Mouse (Mus musculus) ovary, postnatal 36 days (tissue): ENCODE measurements around the gene Dgkb.

Experiments
- DNase-seq: peaks from one replicate; pipeline ENCODE4 v3.0.0; 2022; ENCODE audit warnings: low spot score, mixed read lengths

Gene Dgkb

GRCm38 (mm10) chr12:37996417-37996946 lies 179.0 kb downstream of the Dgkb start:
- no peak for DNase-seq

- no peak for DNase-seq
Measured at GRCm38 (mm10) chr12:38017674-38018073, 200.1 kb downstream of the Dgkb start.

GRCm38 (mm10) chr12:38047256-38047655 lies 229.7 kb downstream of the Dgkb start:
- no peak for DNase-seq

- no peak for DNase-seq
Measured at GRCm38 (mm10) chr12:38088224-38088623, 270.7 kb downstream of the Dgkb start.

- no peak for DNase-seq
Measured at GRCm38 (mm10) chr12:38111928-38112327, 294.4 kb downstream of the Dgkb start.

- DNase-seq, result no peak
Measured at GRCm38 (mm10) chr12:38114990-38115615, 297.6 kb downstream of the Dgkb start.

- no peak for DNase-seq
Measured at GRCm38 (mm10) chr12:38123524-38123923, 306.0 kb downstream of the Dgkb start.

GRCm38 (mm10) chr12:38125297-38125696 lies 307.8 kb downstream of the Dgkb start:
- DNase-seq, result no peak

GRCm38 (mm10) chr12:38130209-38130915 lies 312.8 kb downstream of the Dgkb start:
- DNase-seq, result no peak

- no peak for DNase-seq
Measured at GRCm38 (mm10) chr12:38136379-38136778, 318.9 kb downstream of the Dgkb start.

- DNase-seq, result no peak
Measured at GRCm38 (mm10) chr12:38140039-38140438, 322.5 kb downstream of the Dgkb start.

GRCm38 (mm10) chr12:38232665-38233064 lies 415.1 kb downstream of the Dgkb start:
- DNase-seq, result no peak

- DNase-seq, result no peak
Measured at GRCm38 (mm10) chr12:38268856-38269255, 451.3 kb downstream of the Dgkb start.

- DNase-seq, result no peak
Measured at GRCm38 (mm10) chr12:38301497-38301896, 484.0 kb downstream of the Dgkb start.

GRCm38 (mm10) chr12:38303841-38304240 lies 486.3 kb downstream of the Dgkb start:
- DNase-seq, result no peak

- no peak for DNase-seq
Measured at GRCm38 (mm10) chr12:38304245-38304644, 486.7 kb downstream of the Dgkb start.

GRCm38 (mm10) chr12:38309885-38310284 lies 492.4 kb downstream of the Dgkb start:
- DNase-seq, result no peak

- DNase-seq, result no peak
Measured at GRCm38 (mm10) chr12:38327729-38328271, 510.3 kb downstream of the Dgkb start.

- DNase-seq, result no peak
Measured at GRCm38 (mm10) chr12:38328779-38329178, 511.3 kb downstream of the Dgkb start.

GRCm38 (mm10) chr12:38342657-38343056 lies 525.1 kb downstream of the Dgkb start:
- peak; percentile 19 for DNase-seq

- DNase-seq, result no peak
Measured at GRCm38 (mm10) chr12:38352481-38352880, 535.0 kb downstream of the Dgkb start.

GRCm38 (mm10) chr12:38356386-38356785 lies 538.9 kb downstream of the Dgkb start:
- DNase-seq, result no peak

- no peak for DNase-seq
Measured at GRCm38 (mm10) chr12:38361491-38361890, 544.0 kb downstream of the Dgkb start.
